Mouse (Mus musculus) midbrain, embryonic 11.5 days (tissue): ENCODE results near the gene Spata5. TPM values are rescaled to one million over a fixed set of nuclear protein-coding genes. Genes with fewer than 3 reads are reported as not detected.

Experiments
- ATAC-seq: fragments of 200-750 bp; cut with Nextera tagmentation; 2 replicates; pipeline ENCODE4 v1.8.0; 2017; ENCODE audit warnings: moderate TSS enrichment, moderate library complexity; ENCODE audit not compliant: low FRiP score
- DNase-seq: peaks from one replicate; pipeline ENCODE4 v3.0.0; 2015; ENCODE audit warnings: low spot score; ENCODE audit errors: missing footprints
- H3K27ac ChIP-seq: fragments of 300-500 bp; sonication (generic); 2 replicates; pipeline ENCODE4 v1.5.1; 2014; ENCODE audit warnings: low read depth, low read length
- H3K27me3 ChIP-seq: fragments of 300-500 bp; sonication (generic); 2 replicates; pipeline ENCODE4 v1.6.1; 2014; ENCODE audit warnings: mild to moderate bottlenecking, low read length, moderate library complexity, mixed read lengths; ENCODE audit not compliant: control insufficient read depth, insufficient read depth
- H3K36me3 ChIP-seq: fragments of 300-500 bp; sonication (generic); 2 replicates; pipeline ENCODE4 v1.6.1; 2014; ENCODE audit warnings: mild to moderate bottlenecking, low read length, moderate library complexity, mixed read lengths; ENCODE audit not compliant: control insufficient read depth, insufficient read depth
- H3K4me1 ChIP-seq: fragments of 300-500 bp; sonication (generic); 2 replicates; pipeline ENCODE4 v1.6.1; 2014; ENCODE audit warnings: low read length; ENCODE audit not compliant: control insufficient read depth, insufficient read depth
- H3K4me2 ChIP-seq: fragments of 300-500 bp; sonication (generic); 2 replicates; pipeline ENCODE4 v1.6.1; 2014; ENCODE audit warnings: mild to moderate bottlenecking, moderate library complexity
- H3K4me3 ChIP-seq: fragments of 300-500 bp; sonication (generic); 2 replicates; pipeline ENCODE4 v1.5.1; 2014; ENCODE audit warnings: low read depth, low read length
- H3K9ac ChIP-seq: fragments of 300-500 bp; sonication (generic); 2 replicates; pipeline ENCODE4 v1.6.1; 2014; ENCODE audit warnings: low read length
- H3K9me3 ChIP-seq: fragments of 300-500 bp; sonication (generic); 2 replicates; pipeline ENCODE4 v1.6.1; 2016; ENCODE audit warnings: low read length; ENCODE audit not compliant: control insufficient read depth
- WGBS: fragments of 180-500 bp; shearing (Covaris S2); extraction: QIAGEN DNeasy Blood & Tissue Kit; methylation state at CpG from one replicate; pipeline ENCODE4 v1.1.7; 2014; 5-methylcytosine and 5-hydroxymethylcytosine counted together
- polyA plus RNA-seq: library from polyadenylated mRNA; unstranded; fragments of >200 nt; fragmentation: Nextera tagmentation; extraction: Ambion mirVana; gene quantifications from 2 replicates; pipeline ENCODE4 v1.2.1, GENCODE M21; 2014

Gene Spata5
- polyA plus RNA-seq, 1 experiment from 2014 or later, result 42.3 TPM

DNA sequence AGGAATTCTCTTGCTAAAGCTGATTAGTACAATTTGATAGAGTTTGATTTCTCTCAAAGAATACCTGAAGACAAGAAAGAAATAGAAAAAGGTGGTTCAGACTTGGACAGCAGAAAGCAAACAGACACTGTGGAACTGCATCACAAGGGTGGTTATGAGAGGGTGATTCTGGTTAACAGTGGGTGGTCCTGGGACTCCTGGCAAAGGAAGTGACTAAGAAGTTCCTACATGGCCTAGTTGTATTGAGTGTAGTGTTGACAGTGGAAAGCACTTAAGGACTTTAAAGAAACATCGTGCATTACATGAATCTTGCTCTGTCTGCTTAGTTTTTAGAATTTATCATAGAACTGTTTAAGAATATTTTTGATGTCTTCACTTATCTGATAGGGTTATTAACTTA, 36.3 kb downstream of the Spata5 start:
- WGBS, result 92% methylated on average over 1 of the region's 1 CpGs
- Histone ChIP-seq H3K27ac (no peak overlapping the region), H3K4me1 (no peaks in the 10 kb centered on the region), H3K4me2 (no peak overlapping the region), H3K9ac (no peak overlapping the region), H3K4me3 (no peak overlapping the region), H3K36me3 (no peaks in the 10 kb centered on the region; the same call in 1 of the 2 replicates), H3K9me3 (no peaks in the 10 kb centered on the region), H3K27me3 (no peaks in the 10 kb centered on the region)
- DNase-seq (no peak), ATAC-seq (no peak)

DNA sequence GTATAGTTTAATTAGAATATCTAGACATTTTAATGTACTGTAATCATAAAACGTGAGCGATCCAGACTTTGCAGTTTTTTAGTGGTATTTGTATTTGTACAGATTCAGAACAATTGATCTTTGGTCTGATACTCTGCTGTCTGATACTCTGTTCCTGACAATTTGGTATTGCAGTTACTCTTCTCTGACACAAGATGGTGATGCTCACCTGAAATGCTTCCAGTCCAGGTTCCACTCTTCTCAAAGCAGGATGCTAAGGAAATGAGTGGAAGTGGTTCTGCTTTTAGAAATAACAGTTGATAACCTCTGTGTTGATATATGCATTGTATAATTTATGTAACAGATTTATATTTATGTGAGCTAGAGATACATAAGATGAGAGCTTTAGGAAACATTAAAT, 48.5 kb downstream of the Spata5 start:
- Histone ChIP-seq H3K9ac (no peak overlapping the region), H3K4me1 (no peaks in the 10 kb centered on the region), H3K27ac (no peak overlapping the region), H3K36me3 (0 out of 2 replicates have a peak, but pooled peaks cover 3% of the 10 kb centered on the region), H3K9me3 (no peaks in the 10 kb centered on the region), H3K27me3 (no peaks in the 10 kb centered on the region), H3K4me2 (no peak overlapping the region), H3K4me3 (no peak overlapping the region)
- WGBS, result 90% methylated on average over 2 of the region's 2 CpGs
- DNase-seq, result no peak
- ATAC-seq, result no peak

- Histone ChIP-seq H3K4me3 (no peak overlapping the region), H3K9me3 (no peaks in the 10 kb centered on the region), H3K4me2 (no peak overlapping the region), H3K27me3 (no peaks in the 10 kb centered on the region), H3K9ac (no peak overlapping the region), H3K4me1 (no peaks in the 10 kb centered on the region), H3K36me3 (0 out of 2 replicates have a peak, but pooled peaks cover 3% of the 10 kb centered on the region), H3K27ac (no peak overlapping the region)
- 90% methylated on average over 4 of the region's 4 CpGs for WGBS
- no peak for ATAC-seq
- no peak for DNase-seq
Observed at GRCm38 (mm10) chr3:37469353-37469752, 49.7 kb downstream of the Spata5 start.

- Histone ChIP-seq H3K4me3 (no peak overlapping the region), H3K27me3 (no peaks in the 10 kb centered on the region), H3K4me1 (no peaks in the 10 kb centered on the region), H3K9ac (no peak overlapping the region), H3K4me2 (no peak overlapping the region), H3K36me3 (no peaks in the 10 kb centered on the region), H3K27ac (no peak overlapping the region), H3K9me3 (no peaks in the 10 kb centered on the region)
- 93% methylated on average over 2 of the region's 2 CpGs for WGBS
- ATAC-seq (no peak), DNase-seq (no peak)
Observed at GRCm38 (mm10) chr3:37470867-37471266, 51.2 kb downstream of the Spata5 start.

DNA sequence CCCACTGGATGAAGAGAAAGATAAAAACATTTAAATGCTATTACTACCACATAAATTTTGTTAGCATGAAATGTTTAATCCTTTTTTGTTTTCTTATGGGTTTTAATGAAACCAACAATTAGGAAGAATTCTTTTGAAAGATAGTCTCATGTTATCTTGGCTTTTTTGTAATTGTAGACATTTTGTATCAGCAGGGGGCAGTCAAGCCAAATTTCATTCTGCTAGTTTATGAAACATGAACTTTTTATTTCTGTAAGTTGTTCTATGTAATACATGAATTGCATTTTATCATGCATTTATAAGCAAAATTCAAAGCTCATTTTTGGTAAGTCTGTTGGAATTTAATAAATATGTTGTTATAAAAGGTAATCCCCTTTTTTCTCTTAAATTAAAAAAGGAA, 52.8 kb downstream of the Spata5 start:
- H3K4me1 ChIP-seq, result no peaks in the 10 kb centered on the region
- no peak overlapping the region for H3K27ac ChIP-seq
- no peaks in the 10 kb centered on the region for H3K36me3 ChIP-seq
- ATAC-seq (no peak), DNase-seq (no peak)
- no peaks in the 10 kb centered on the region for H3K27me3 ChIP-seq
- no peak overlapping the region for H3K4me2 ChIP-seq
- H3K9ac ChIP-seq, result no peak overlapping the region
- H3K4me3 ChIP-seq, result no peak overlapping the region
- H3K9me3 ChIP-seq, result no peaks in the 10 kb centered on the region

DNA sequence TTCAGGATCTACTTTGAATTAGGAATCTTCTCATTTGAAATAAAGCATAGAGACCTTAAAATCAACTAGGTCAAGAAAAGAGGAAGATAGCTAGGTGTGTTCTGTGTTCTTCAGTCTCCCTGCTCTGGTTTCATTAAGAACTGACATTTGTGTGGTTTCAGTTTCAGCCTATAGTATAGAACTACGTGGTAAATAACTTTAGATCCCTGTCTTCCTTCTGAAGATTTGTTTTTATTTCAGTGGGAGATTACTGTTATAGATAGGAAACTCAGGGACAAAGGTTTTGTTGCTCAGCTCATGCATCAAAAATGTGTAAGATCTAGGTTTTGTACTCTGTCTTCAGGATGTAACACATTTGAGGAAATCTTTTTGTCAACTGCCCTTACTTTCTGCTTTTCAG, 56.8 kb downstream of the Spata5 start:
- no peaks in the 10 kb centered on the region for H3K4me1 ChIP-seq
- H3K9ac ChIP-seq, result no peak overlapping the region
- ATAC-seq (no peak), DNase-seq (no peak)
- no peak overlapping the region for H3K4me2 ChIP-seq
- WGBS, result 86% methylated on average over 1 of the region's 1 CpGs
- no peaks in the 10 kb centered on the region for H3K27me3 ChIP-seq
- no peaks in the 10 kb centered on the region for H3K9me3 ChIP-seq
- no peaks in the 10 kb centered on the region for H3K36me3 ChIP-seq
- no peak overlapping the region for H3K4me3 ChIP-seq
- H3K27ac ChIP-seq, result no peak overlapping the region

DNA sequence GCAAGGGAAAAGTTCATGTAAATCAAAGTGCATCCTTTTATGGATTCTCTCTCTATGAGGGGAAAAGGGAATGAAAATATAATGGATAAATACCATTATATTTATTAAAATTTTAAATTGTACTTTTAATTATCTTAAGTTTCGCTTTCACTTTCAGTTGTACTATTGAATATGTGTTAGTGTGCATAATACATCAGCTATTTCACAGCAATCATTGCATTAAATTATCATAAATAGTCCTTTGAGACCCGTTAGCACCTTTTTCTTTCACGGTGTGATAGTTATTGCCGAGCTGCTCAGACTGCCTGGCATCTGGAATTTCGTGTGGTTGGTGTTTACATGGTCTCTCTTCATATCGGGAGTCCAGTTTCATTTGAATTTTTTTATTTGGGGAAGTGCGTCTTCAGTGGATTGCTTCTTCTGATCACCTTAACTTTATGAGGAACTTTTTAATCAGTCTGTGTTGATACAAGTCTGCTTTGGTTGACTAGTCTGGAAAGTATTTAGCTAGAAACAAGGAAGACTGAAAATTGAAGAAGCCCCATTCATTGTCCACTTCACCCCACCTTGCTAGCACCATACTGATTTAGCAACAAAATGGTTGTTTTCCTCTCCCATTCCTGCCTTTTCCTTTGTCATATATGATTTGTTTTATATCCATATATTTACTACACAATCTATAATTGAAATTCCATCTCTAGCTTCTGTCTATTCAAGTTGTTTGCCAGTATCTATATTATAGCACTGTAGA, 57.9 kb downstream of the Spata5 start:
- no peaks in the 10 kb centered on the region for H3K4me1 ChIP-seq
- H3K4me3 ChIP-seq, result no peak overlapping the region
- H3K36me3 ChIP-seq, result no peaks in the 10 kb centered on the region
- no peaks in the 10 kb centered on the region for H3K9me3 ChIP-seq
- no peaks in the 10 kb centered on the region for H3K27me3 ChIP-seq
- ATAC-seq, result no peak
- H3K4me2 ChIP-seq, result no peak overlapping the region
- H3K27ac ChIP-seq, result no peak overlapping the region
- H3K9ac ChIP-seq, result no peak overlapping the region
- DNase-seq, result no peak
- WGBS, result 88% methylated on average over 7 of the region's 7 CpGs

DNA sequence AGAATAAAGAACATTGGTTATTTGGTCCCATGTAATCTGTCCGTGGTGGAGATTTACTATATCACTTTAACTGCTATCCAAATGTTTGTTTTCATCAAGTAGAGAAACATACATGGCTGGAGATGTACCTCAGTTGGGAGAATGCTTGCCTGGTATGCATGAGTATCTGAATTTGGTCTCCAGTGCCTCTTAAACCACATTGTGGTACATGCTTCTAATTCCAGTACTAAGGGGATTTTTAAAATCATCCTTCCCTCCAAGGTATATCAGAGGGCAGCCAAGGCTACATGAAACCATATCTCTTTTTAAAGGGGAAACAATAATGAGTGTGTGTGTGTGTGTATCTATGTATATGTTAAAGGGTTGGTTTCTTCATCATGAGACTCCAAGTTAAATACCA, 60.1 kb downstream of the Spata5 start:
- no peak for DNase-seq
- no peak for ATAC-seq
- WGBS, result 82% methylated on average over 1 of the region's 1 CpGs
- Histone ChIP-seq H3K9ac (no peak overlapping the region), H3K27me3 (no peaks in the 10 kb centered on the region), H3K4me3 (no peak overlapping the region), H3K27ac (no peak overlapping the region), H3K36me3 (no peaks in the 10 kb centered on the region), H3K4me2 (no peak overlapping the region), H3K9me3 (no peaks in the 10 kb centered on the region), H3K4me1 (no peaks in the 10 kb centered on the region)

GRCm38 (mm10) chr3:37481295-37481694, 61.6 kb downstream of the Spata5 start:
- Histone ChIP-seq H3K27ac (no peak overlapping the region), H3K4me1 (no peaks in the 10 kb centered on the region), H3K27me3 (no peaks in the 10 kb centered on the region), H3K9me3 (no peaks in the 10 kb centered on the region), H3K9ac (no peak overlapping the region), H3K36me3 (no peaks in the 10 kb centered on the region), H3K4me2 (no peak overlapping the region), H3K4me3 (no peak overlapping the region)
- DNase-seq, result no peak
- 85% methylated on average over 31 of the region's 31 CpGs for WGBS
- ATAC-seq, result no peak
